ENCODE assay signal across 28 mouse cellular contexts in genomic region chr6:116440447-116440846, GRCm38 (mm10). TPM values are rescaled to one million over a fixed set of nuclear protein-coding genes. Genes with fewer than 3 reads are reported as not detected.
DNase-seq lines count a peak whose midpoint lies in the region; ATAC-seq and TF ChIP-seq lines count a peak whose summit lies in the region.
"Had no signal": no experiment of that assay in that cellular context is flagged by ENCODE, and none has a peak within 500 bp of the region (broad histone marks: within the 10 kb centered on the region; RNA-seq: fewer than 3 reads in every experiment).

No protein-coding gene starts in this region.

- H3K9ac ChIP-seq in heart, embryonic 11.5 days (ENCODE audit: low read depth, low read length): no peak overlapping the region
- no peak overlapping the region for H3K9ac ChIP-seq in heart, embryonic 15.5 days
- H3K9ac ChIP-seq: embryonic facial prominence, embryonic 15.5 days; forebrain, embryonic 15.5 days; hindbrain, embryonic 14.5 days; intestine, embryonic 15.5 days had no signal

- H3K9me3 ChIP-seq in heart, embryonic 11.5 days (replicated peaks; ENCODE audit: control insufficient read depth, low read length): peaks cover 3% of the 10 kb centered on the region
- no peaks in the 10 kb centered on the region for H3K9me3 ChIP-seq in heart, embryonic 15.5 days (replicated peaks)
- H3K9me3 ChIP-seq: embryonic facial prominence, embryonic 15.5 days; forebrain, embryonic 15.5 days; G1E; hindbrain, embryonic 10.5 days; intestine, embryonic 15.5 days had no signal

- no peaks in the 10 kb centered on the region for H3K79me3 ChIP-seq in C2C12 (ENCODE audit: low read depth)

- 0 out of 2 replicates have a peak, but pooled peaks cover 4% of the 10 kb centered on the region for H3K4me1 ChIP-seq in heart, embryonic 11.5 days (ENCODE audit: control insufficient read depth, insufficient read depth, low read length)
- H3K4me1 ChIP-seq in heart, embryonic 15.5 days (replicated peaks): peaks cover 16% of the 10 kb centered on the region
- H3K4me1 ChIP-seq: embryonic facial prominence, embryonic 15.5 days; forebrain, embryonic 15.5 days; hindbrain, embryonic 10.5 days; intestine, embryonic 15.5 days had no signal

- intact Hi-C loops in gastrocnemius, postnatal 14 days (cut with DNase I; ENCODE audit: low total_unique reads): no loop called here

- H3K36me3 ChIP-seq in heart, embryonic 11.5 days (ENCODE audit: control insufficient read depth, insufficient read depth, low read length): no peaks in the 10 kb centered on the region
- H3K36me3 ChIP-seq in C2C12 (ENCODE audit: control insufficient read depth, insufficient read depth): no peaks in the 10 kb centered on the region
- H3K36me3 ChIP-seq in heart, embryonic 15.5 days: no peaks in the 10 kb centered on the region
- H3K36me3 ChIP-seq: embryonic facial prominence, embryonic 15.5 days; forebrain, embryonic 15.5 days; hindbrain, embryonic 10.5 days; intestine, embryonic 15.5 days had no signal

- no peak for ATAC-seq in heart, embryonic 11.5 days (replicated peaks; ENCODE audit: insufficient number of reproducible peaks, low FRiP score, low TSS enrichment)
- no peak; the same call in 1 of the 2 replicates for ATAC-seq in heart, embryonic 15.5 days (replicated peaks; ENCODE audit: insufficient number of reproducible peaks, insufficient read depth, low FRiP score, low read depth)
- peak; percentile 14; the same call in 1 of the 2 replicates for ATAC-seq in megakaryocyte-erythroid progenitor cell, adult 5-6 weeks (replicated peaks; ENCODE audit: low FRiP score, low TSS enrichment, poor library complexity, severe bottlenecking)
- ATAC-seq: CD4-positive, CD25-positive, alpha-beta regulatory T cell, adult 4 months; forebrain, embryonic 15.5 days; intestine, embryonic 15.5 days had no signal

- TF ChIP-seq CTCF in C2C12 (IDR thresholded peaks at IDR 0.05; ENCODE audit: control insufficient read depth, insufficient read depth, insufficient read length): no peak

- H3K4me3 ChIP-seq in heart, embryonic 11.5 days (ENCODE audit: low read depth, low read length): no peak overlapping the region
- H3K4me3 ChIP-seq in C2C12 (ENCODE audit: insufficient read depth, poor library complexity, severe bottlenecking): no peak overlapping the region
- H3K4me3 ChIP-seq in heart, embryonic 15.5 days: no peak overlapping the region
- H3K4me3 ChIP-seq: embryonic facial prominence, embryonic 15.5 days; erythroblast, embryonic 14.5 days; forebrain, embryonic 15.5 days; hindbrain, embryonic 10.5 days; intestine, embryonic 15.5 days had no signal

- H3K79me2 ChIP-seq in C2C12 (ENCODE audit: control insufficient read depth, insufficient read depth): no peaks in the 10 kb centered on the region

- H3K27me3 ChIP-seq in heart, embryonic 11.5 days (ENCODE audit: control insufficient read depth, insufficient read depth, low read length): no peaks in the 10 kb centered on the region
- H3K27me3 ChIP-seq in C2C12 (ENCODE audit: control insufficient read depth, insufficient read depth, insufficient read length): no peaks in the 10 kb centered on the region
- no peaks in the 10 kb centered on the region for H3K27me3 ChIP-seq in heart, embryonic 15.5 days
- H3K27me3 ChIP-seq: embryonic facial prominence, embryonic 15.5 days; forebrain, embryonic 15.5 days; intestine, embryonic 15.5 days had no signal

- H3K27ac ChIP-seq in heart, embryonic 11.5 days (ENCODE audit: low read depth, low read length): 0 out of 2 replicates have a peak overlapping the region, but pooled peaks have one; percentile 50
- H3K27ac ChIP-seq in heart, embryonic 15.5 days: peak overlapping the region; percentile 77
- H3K27ac ChIP-seq: embryonic facial prominence, embryonic 15.5 days; forebrain, embryonic 15.5 days; hindbrain, embryonic 10.5 days; hindbrain, embryonic 14.5 days; intestine, embryonic 15.5 days had no signal

- H3ac ChIP-seq in C2C12 (ENCODE audit: control insufficient read depth, insufficient read length, low read depth): no peak overlapping the region

- no peak overlapping the region for H3K4me2 ChIP-seq in heart, embryonic 11.5 days
- H3K4me2 ChIP-seq in heart, embryonic 15.5 days: 0 out of 2 replicates have a peak overlapping the region, but pooled peaks have one; percentile 21
- H3K4me2 ChIP-seq: embryonic facial prominence, embryonic 15.5 days; forebrain, embryonic 15.5 days; hindbrain, embryonic 14.5 days; intestine, embryonic 15.5 days had no signal

- DNase-seq in heart, postnatal 4 days: no peak
- DNase-seq in gastrocnemius, postnatal 14 days: no peak
- DNase-seq: adrenal gland, postnatal 10 days; cerebellum, adult 11 months; cerebellum, adult 8-10 months; cerebellum, postnatal 14 days; embryo, embryonic 11 days; kidney, adult 18-20 months had no signal

- WGBS in heart, embryonic 11.5 days (ENCODE audit: insufficient replicate concordance): 62% methylated on average over 4 of the region's 4 CpGs
- 49% methylated on average over 4 of the region's 4 CpGs for WGBS in heart, embryonic 15.5 days

TF ChIP-seq in C2C12, 6 proteins besides CTCF, POLR2A, EP300 and RAD21:
- TF ChIP-seq CEBPB (IDR thresholded peaks at IDR 0.05; ENCODE audit: low read depth) (no peak), MYOD1 (IDR thresholded peaks at IDR 0.05; ENCODE audit: control insufficient read depth, insufficient read length, low read depth) (peak; percentile 28), FOSL1 (IDR thresholded peaks at IDR 0.05; ENCODE audit: insufficient read depth, low read length, poor library complexity, severe bottlenecking) (no peak), MYOG (IDR thresholded peaks at IDR 0.05; ENCODE audit: control insufficient read depth, extremely low read depth, insufficient read length) (no peak), MAX (IDR thresholded peaks at IDR 0.05) (no peak), USF1 (IDR thresholded peaks at IDR 0.05; ENCODE audit: low read depth) (no peak)
TF ChIP-seq in C2C12: peak in this region for 1.

RNA-seq across cellular contexts. Expression of gene Alox5, which starts 20.5 kb away (rescaled TPM):
- 2.7 and 4.3 TPM in 2 replicates for polyA plus RNA-seq in heart, embryonic 11.5 days (2014; fragmentation: Nextera tagmentation; extraction: Ambion mirVana)
- total RNA-seq in heart, postnatal 4 days (2021): 1 to 10 TPM; 6.3 to 6.7 TPM
- 7.1 TPM for polyA plus RNA-seq in C2C12 (2012; fragmentation: generic; extraction: Trizol)
- 2.3 and 2.4 TPM in 2 replicates for polyA plus RNA-seq in heart, embryonic 15.5 days (2015; fragmentation: Nextera tagmentation; extraction: Ambion mirVana)
- 3.2 and 4.4 TPM in 2 replicates for total RNA-seq in megakaryocyte-erythroid progenitor cell, adult 5-6 weeks (2014; fragmentation: Nextera tagmentation)
- total RNA-seq in megakaryocyte-erythroid progenitor cell, adult 5-6 weeks (2017): 4.2 and 5.7 TPM in 2 replicates
- 1 to 10 TPM; 1.3 to 2.4 TPM for total RNA-seq in gastrocnemius, postnatal 14 days (2021)
- polyA plus RNA-seq: CD4-positive, CD25-positive, alpha-beta regulatory T cell, adult 4 months had no signal

RNA-seq across cellular contexts. Expression of gene Olfr211, which starts 48.4 kb away (rescaled TPM):
- not detected in 2 replicates for polyA plus RNA-seq in heart, embryonic 11.5 days (2014; fragmentation: Nextera tagmentation; extraction: Ambion mirVana)
- not detected for total RNA-seq in heart, postnatal 4 days (2021)
- polyA plus RNA-seq in C2C12 (2012; fragmentation: generic; extraction: Trizol): not detected
- not detected in 2 replicates for polyA plus RNA-seq in heart, embryonic 15.5 days (2015; fragmentation: Nextera tagmentation; extraction: Ambion mirVana)
- total RNA-seq in megakaryocyte-erythroid progenitor cell, adult 5-6 weeks (2014; fragmentation: Nextera tagmentation): not detected in 2 replicates
- total RNA-seq in megakaryocyte-erythroid progenitor cell, adult 5-6 weeks (2017): not detected in 2 replicates
- not detected for total RNA-seq in gastrocnemius, postnatal 14 days (2021)
- total RNA-seq: adrenal gland, postnatal 10 days; adrenal gland, postnatal 4 days; common myeloid progenitor, adult 5-6 weeks; gastrocnemius, adult 8-10 months; gastrocnemius, postnatal 4 days had no signal
- polyA plus RNA-seq: brain, embryonic 14.5 days; CD4-positive, CD25-positive, alpha-beta regulatory T cell, adult 4 months; embryonic facial prominence, embryonic 11.5 days; embryonic facial prominence, embryonic 15.5 days; erythroblast, embryonic 14.5 days; forebrain, embryonic 11.5 days; forebrain, embryonic 15.5 days; G1E; hindbrain, embryonic 10.5 days; hindbrain, embryonic 14.5 days; intestine, embryonic 15.5 days; kidney, embryonic 14.5 days had no signal
